Mouse (Mus musculus): ENCODE measurements around the gene Decr2. TPM values are rescaled to one million over a fixed set of nuclear protein-coding genes. Genes with fewer than 3 reads are reported as not detected.

The Decr2 gene
- polyA plus RNA-seq, 1 experiment from 2014 or later, result 40.1 TPM

DNA sequence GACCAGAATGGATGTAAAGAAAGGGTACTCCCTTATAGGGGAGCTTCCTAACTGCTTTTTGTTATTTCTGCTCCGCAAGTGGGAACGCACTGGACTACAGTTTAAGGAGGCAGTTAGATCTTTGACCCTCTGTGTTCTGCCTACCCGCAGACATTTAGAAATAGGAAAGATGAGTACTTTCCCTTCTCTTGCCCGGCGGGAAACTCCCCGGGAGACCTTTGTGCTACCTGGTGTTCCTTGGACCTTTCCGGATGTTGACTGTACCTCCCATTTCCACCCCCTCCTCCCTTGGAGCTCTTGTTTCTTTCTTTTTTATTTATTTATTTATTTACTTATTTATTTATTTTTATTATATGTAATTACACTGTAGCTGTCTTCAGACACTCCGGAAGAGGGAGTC is 23.9 kb upstream of the Decr2 start:
- ATAC-seq (replicated peaks; ENCODE audit: extremely low read depth, insufficient read depth, low FRiP score), result no peak
- Histone ChIP-seq H3K27me3 (ENCODE audit: control insufficient read depth, insufficient read depth, low read length) (peaks cover 73% of the 10 kb centered on the region), H3K36me3 (ENCODE audit: control insufficient read depth, insufficient read depth) (no peaks in the 10 kb centered on the region), H3K4me3 (ENCODE audit: low read length) (peak overlapping the region; percentile 72), H3K9me3 (replicated peaks; ENCODE audit: control insufficient read depth, low read length) (no peaks in the 10 kb centered on the region), H3K4me2 (ENCODE audit: low read depth, low read length) (peak overlapping the region; percentile 86), H3K27ac (ENCODE audit: low read length) (no peak overlapping the region), H3K9ac (ENCODE audit: low read length) (no peak overlapping the region), H3K4me1 (ENCODE audit: control insufficient read depth, insufficient read depth, low read length) (peaks cover 7% of the 10 kb centered on the region; the same call in 1 of the 2 replicates)
- WGBS, result 13% methylated on average over 8 of the region's 8 CpGs

- Histone ChIP-seq H3K27me3 (ENCODE audit: control insufficient read depth, insufficient read depth, low read length) (peaks cover 73% of the 10 kb centered on the region), H3K9me3 (replicated peaks; ENCODE audit: control insufficient read depth, low read length) (no peaks in the 10 kb centered on the region), H3K27ac (ENCODE audit: low read length) (no peak within 1 kb of the TSS), H3K4me3 (ENCODE audit: low read length) (peak within 1 kb of the TSS; percentile 72), H3K4me1 (ENCODE audit: control insufficient read depth, insufficient read depth, low read length) (peaks cover 7% of the 10 kb centered on the region; the same call in 1 of the 2 replicates), H3K4me2 (ENCODE audit: low read depth, low read length) (peak within 1 kb of the TSS; percentile 86), H3K9ac (ENCODE audit: low read length) (peak within 1 kb of the TSS; percentile 75), H3K36me3 (ENCODE audit: control insufficient read depth, insufficient read depth) (no peaks in the 10 kb centered on the region)
- peak; percentile 69 for ATAC-seq (replicated peaks; ENCODE audit: extremely low read depth, insufficient read depth, low FRiP score)
- WGBS, result under 1% methylated on average over 75 of the region's 75 CpGs
These were observed 23.2 kb upstream of the Decr2 start, which contains the start of gene Tmem8 for GRCm38 (mm10) chr17:26113181-26113948. TSS of gene Tmem8 (plus strand) at chr17:26113299.

- Histone ChIP-seq H3K9ac (ENCODE audit: low read length) (peak overlapping the region; percentile 75), H3K4me1 (ENCODE audit: control insufficient read depth, insufficient read depth, low read length) (peaks cover 7% of the 10 kb centered on the region; the same call in 1 of the 2 replicates), H3K27ac (ENCODE audit: low read length) (no peak overlapping the region), H3K27me3 (ENCODE audit: control insufficient read depth, insufficient read depth, low read length) (peaks cover 68% of the 10 kb centered on the region), H3K9me3 (replicated peaks; ENCODE audit: control insufficient read depth, low read length) (no peaks in the 10 kb centered on the region), H3K36me3 (ENCODE audit: control insufficient read depth, insufficient read depth) (no peaks in the 10 kb centered on the region), H3K4me3 (ENCODE audit: low read length) (peak overlapping the region; percentile 72), H3K4me2 (ENCODE audit: low read depth, low read length) (peak overlapping the region; percentile 86)
- 20% methylated on average over 14 of the region's 14 CpGs for WGBS
- ATAC-seq (replicated peaks; ENCODE audit: extremely low read depth, insufficient read depth, low FRiP score), result no peak
These were observed 22.6 kb upstream of the Decr2 start for GRCm38 (mm10) chr17:26112751-26113150.

GRCm38 (mm10) chr17:26111722-26112121 is 21.6 kb upstream of the Decr2 start:
- no peak overlapping the region for H3K9ac ChIP-seq (ENCODE audit: low read length)
- H3K4me2 ChIP-seq (ENCODE audit: low read depth, low read length), result no peak overlapping the region
- no peak overlapping the region for H3K27ac ChIP-seq (ENCODE audit: low read length)
- no peaks in the 10 kb centered on the region for H3K36me3 ChIP-seq (ENCODE audit: control insufficient read depth, insufficient read depth)
- WGBS, result 27% methylated on average over 4 of the region's 4 CpGs
- H3K4me3 ChIP-seq (ENCODE audit: low read length), result no peak overlapping the region
- H3K4me1 ChIP-seq (ENCODE audit: control insufficient read depth, insufficient read depth, low read length), result peaks cover 7% of the 10 kb centered on the region; the same call in 1 of the 2 replicates
- no peaks in the 10 kb centered on the region for H3K9me3 ChIP-seq (replicated peaks; ENCODE audit: control insufficient read depth, low read length)
- ATAC-seq (replicated peaks; ENCODE audit: extremely low read depth, insufficient read depth, low FRiP score), result no peak
- H3K27me3 ChIP-seq (ENCODE audit: control insufficient read depth, insufficient read depth, low read length), result peaks cover 58% of the 10 kb centered on the region

GRCm38 (mm10) chr17:26111024-26111423 is 20.9 kb upstream of the Decr2 start:
- WGBS, result 6% methylated on average over 4 of the region's 4 CpGs
- H3K4me2 ChIP-seq (ENCODE audit: low read depth, low read length), result no peak overlapping the region

GRCm38 (mm10) chr17:26110156-26110555 is 20.0 kb upstream of the Decr2 start:
- Histone ChIP-seq H3K9ac (ENCODE audit: low read length) (no peak overlapping the region), H3K27me3 (ENCODE audit: control insufficient read depth, insufficient read depth, low read length) (peaks cover 43% of the 10 kb centered on the region), H3K4me1 (ENCODE audit: control insufficient read depth, insufficient read depth, low read length) (peaks cover 7% of the 10 kb centered on the region; the same call in 1 of the 2 replicates), H3K36me3 (ENCODE audit: control insufficient read depth, insufficient read depth) (no peaks in the 10 kb centered on the region), H3K9me3 (replicated peaks; ENCODE audit: control insufficient read depth, low read length) (no peaks in the 10 kb centered on the region), H3K27ac (ENCODE audit: low read length) (no peak overlapping the region), H3K4me3 (ENCODE audit: low read length) (no peak overlapping the region), H3K4me2 (ENCODE audit: low read depth, low read length) (no peak overlapping the region)
- WGBS, result 38% methylated on average over 4 of the region's 4 CpGs
- no peak for ATAC-seq (replicated peaks; ENCODE audit: extremely low read depth, insufficient read depth, low FRiP score)

More at GRCm38 (mm10) chr17:26111024-26111423, 20.9 kb upstream of the Decr2 start:
- H3K27me3 ChIP-seq (ENCODE audit: control insufficient read depth, insufficient read depth, low read length), result peaks cover 51% of the 10 kb centered on the region
- H3K4me3 ChIP-seq (ENCODE audit: low read length), result no peak overlapping the region
- no peak overlapping the region for H3K9ac ChIP-seq (ENCODE audit: low read length)
- H3K27ac ChIP-seq (ENCODE audit: low read length), result no peak overlapping the region
- H3K9me3 ChIP-seq (replicated peaks; ENCODE audit: control insufficient read depth, low read length), result no peaks in the 10 kb centered on the region
- H3K36me3 ChIP-seq (ENCODE audit: control insufficient read depth, insufficient read depth), result no peaks in the 10 kb centered on the region
- peaks cover 7% of the 10 kb centered on the region; the same call in 1 of the 2 replicates for H3K4me1 ChIP-seq (ENCODE audit: control insufficient read depth, insufficient read depth, low read length)
- no peak for ATAC-seq (replicated peaks; ENCODE audit: extremely low read depth, insufficient read depth, low FRiP score)

GRCm38 (mm10) chr17:26105619-26106018 is 15.5 kb upstream of the Decr2 start:
- no peaks in the 10 kb centered on the region for H3K9me3 ChIP-seq (replicated peaks; ENCODE audit: control insufficient read depth, low read length)
- no peak overlapping the region for H3K9ac ChIP-seq (ENCODE audit: low read length)
- no peak overlapping the region for H3K4me2 ChIP-seq (ENCODE audit: low read depth, low read length)
- H3K36me3 ChIP-seq (ENCODE audit: control insufficient read depth, insufficient read depth), result no peaks in the 10 kb centered on the region
- H3K4me1 ChIP-seq (ENCODE audit: control insufficient read depth, insufficient read depth, low read length), result no peaks in the 10 kb centered on the region
- no peak for ATAC-seq (replicated peaks; ENCODE audit: extremely low read depth, insufficient read depth, low FRiP score)
- no peak overlapping the region for H3K27ac ChIP-seq (ENCODE audit: low read length)
- H3K4me3 ChIP-seq (ENCODE audit: low read length), result no peak overlapping the region
- peaks cover 5% of the 10 kb centered on the region for H3K27me3 ChIP-seq (ENCODE audit: control insufficient read depth, insufficient read depth, low read length)
- 43% methylated on average over 4 of the region's 4 CpGs for WGBS

- 70% methylated on average over 3 of the region's 4 CpGs for WGBS
- Histone ChIP-seq H3K9me3 (replicated peaks; ENCODE audit: control insufficient read depth, low read length) (no peaks in the 10 kb centered on the region), H3K27ac (ENCODE audit: low read length) (no peak overlapping the region), H3K36me3 (ENCODE audit: control insufficient read depth, insufficient read depth) (no peaks in the 10 kb centered on the region), H3K4me3 (ENCODE audit: low read length) (no peak overlapping the region), H3K9ac (ENCODE audit: low read length) (no peak overlapping the region), H3K4me2 (ENCODE audit: low read depth, low read length) (no peak overlapping the region), H3K27me3 (ENCODE audit: control insufficient read depth, insufficient read depth, low read length) (no peaks in the 10 kb centered on the region), H3K4me1 (ENCODE audit: control insufficient read depth, insufficient read depth, low read length) (no peaks in the 10 kb centered on the region)
- no peak for ATAC-seq (replicated peaks; ENCODE audit: extremely low read depth, insufficient read depth, low FRiP score)
These were observed 11.3 kb upstream of the Decr2 start for GRCm38 (mm10) chr17:26101478-26101877.

DNA sequence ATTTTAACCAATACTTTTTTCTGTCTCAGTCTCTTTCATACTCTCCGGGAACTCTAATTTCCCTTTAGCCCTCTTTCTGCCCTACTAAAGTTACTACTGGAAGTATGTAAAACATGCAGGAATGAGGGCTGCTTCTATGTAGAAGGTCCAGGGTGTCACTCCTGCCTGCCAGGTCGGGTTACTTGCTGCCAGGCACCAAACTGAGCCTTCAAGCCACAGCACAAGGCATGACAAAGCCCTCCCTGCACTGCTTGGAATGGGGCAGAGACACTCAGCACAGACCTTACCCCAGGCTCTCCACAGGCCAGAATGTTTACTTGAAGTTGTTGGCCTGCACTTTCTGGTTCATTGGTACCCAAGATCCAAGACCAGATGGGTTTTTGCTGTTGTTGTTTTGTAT is 10.0 kb upstream of the Decr2 start:
- ATAC-seq (replicated peaks; ENCODE audit: extremely low read depth, insufficient read depth, low FRiP score), result no peak
- Histone ChIP-seq H3K4me1 (ENCODE audit: control insufficient read depth, insufficient read depth, low read length) (peaks cover 4% of the 10 kb centered on the region), H3K4me3 (ENCODE audit: low read length) (no peak overlapping the region), H3K9me3 (replicated peaks; ENCODE audit: control insufficient read depth, low read length) (no peaks in the 10 kb centered on the region), H3K4me2 (ENCODE audit: low read depth, low read length) (no peak overlapping the region), H3K36me3 (ENCODE audit: control insufficient read depth, insufficient read depth) (no peaks in the 10 kb centered on the region), H3K9ac (ENCODE audit: low read length) (no peak overlapping the region), H3K27ac (ENCODE audit: low read length) (no peak overlapping the region), H3K27me3 (ENCODE audit: control insufficient read depth, insufficient read depth, low read length) (no peaks in the 10 kb centered on the region)
- 44% methylated on average over 2 of the region's 2 CpGs for WGBS
